Mouse (Mus musculus) left cerebral cortex, postnatal 25 days (tissue): ENCODE data around the gene 4933407L21Rik. TPM values are rescaled to one million over a fixed set of nuclear protein-coding genes. Genes with fewer than 3 reads are reported as not detected.

Experiments
- total RNA-seq, 2 experiments: library from RNA; stranded (reverse); gene quantifications; 2 replicates each; pipeline ENCODE4 v1.2.3; 2021

The 4933407L21Rik gene
- total RNA-seq, 2 experiments from 2014 or later: 5.5 to 7.0 TPM

Other genes with a start within 250 kb of the 4933407L21Rik start
- gene A630001G21Rik, start 149.8 kb upstream of the 4933407L21Rik start, total RNA-seq: under 1 TPM in 1 of 2 experiments, not detected in 1; 0.25 TPM
- 100 to 1,000 TPM; 151 to 156 TPM for gene Cab39, start 135.0 kb upstream of the 4933407L21Rik start, total RNA-seq
- gene Itm2c, start 34.2 kb upstream of the 4933407L21Rik start, total RNA-seq: 100 to 1,000 TPM; 732 to 765 TPM
- under 1 TPM in 1 of 2 experiments, not detected in 1; 0.09 TPM for gene Gpr55, start 32.5 kb downstream of the 4933407L21Rik start, total RNA-seq
- gene Spata3, start 88.3 kb downstream of the 4933407L21Rik start, total RNA-seq: under 1 TPM; 0.41 to 0.57 TPM
- gene 2810459M11Rik, start 117.4 kb downstream of the 4933407L21Rik start, total RNA-seq: 1 to 10 TPM; 7.2 to 8.0 TPM
- 100 to 1,000 TPM; 103 to 108 TPM for gene Psmd1, start 135.9 kb downstream of the 4933407L21Rik start, total RNA-seq
- under 1 TPM in 1 of 2 experiments, not detected in 1; 0.23 TPM for gene Htr2b, start 183.5 kb downstream of the 4933407L21Rik start, total RNA-seq
- gene Gm21972, start 205.2 kb downstream of the 4933407L21Rik start, total RNA-seq: 1 to 10 TPM; 2.8 to 5.4 TPM
- gene Armc9, start 226.3 kb downstream of the 4933407L21Rik start, total RNA-seq: 10 to 100 TPM; 39.1 to 45.9 TPM